Mouse (Mus musculus) right cerebral cortex, postnatal 25 days (tissue): ENCODE measurements at regions not wholly inside any gene's neighbourhood (a gene's known extent, or its start where the extent isn't known, plus 50 kb on each side); places are given as distances from the start of the nearest gene placed in this dataset.
A peak's percentile ranks its signal among the peaks of the same experiment; 100 is the strongest.

ENCODE experiments used
- DNase-seq: peaks from one replicate; pipeline ENCODE4 v3.0.0; 2022

DNA sequence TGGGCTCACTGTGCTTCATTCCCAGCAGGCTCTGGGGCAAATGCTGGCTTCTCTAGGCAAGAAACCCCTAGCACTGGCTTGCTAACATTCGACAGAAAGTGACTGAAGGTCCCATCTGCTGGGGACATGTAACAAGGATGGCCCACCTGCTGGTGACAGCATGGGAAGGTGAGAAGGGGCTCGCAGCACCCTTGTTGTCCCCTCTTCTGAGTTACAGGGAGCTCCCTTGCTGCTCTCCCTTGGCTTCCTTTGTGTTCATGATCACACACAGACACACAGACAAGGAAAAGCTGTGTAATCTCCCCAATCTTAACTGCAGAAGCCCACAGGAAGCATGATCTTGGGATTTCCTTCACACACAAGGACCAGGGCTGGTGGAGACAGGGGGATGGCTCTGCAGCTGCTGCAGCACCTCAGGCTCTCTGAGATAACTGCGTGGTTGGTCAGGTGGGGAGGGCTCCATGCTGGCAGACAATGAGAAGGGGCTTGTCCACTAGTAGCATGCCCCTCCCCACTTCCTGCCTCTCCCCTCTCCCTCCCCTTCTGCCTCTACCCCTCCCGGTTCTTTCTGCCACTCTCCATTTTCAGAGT, 95.3 kb upstream of the Trpm1 start:
- no peak for DNase-seq

DNA sequence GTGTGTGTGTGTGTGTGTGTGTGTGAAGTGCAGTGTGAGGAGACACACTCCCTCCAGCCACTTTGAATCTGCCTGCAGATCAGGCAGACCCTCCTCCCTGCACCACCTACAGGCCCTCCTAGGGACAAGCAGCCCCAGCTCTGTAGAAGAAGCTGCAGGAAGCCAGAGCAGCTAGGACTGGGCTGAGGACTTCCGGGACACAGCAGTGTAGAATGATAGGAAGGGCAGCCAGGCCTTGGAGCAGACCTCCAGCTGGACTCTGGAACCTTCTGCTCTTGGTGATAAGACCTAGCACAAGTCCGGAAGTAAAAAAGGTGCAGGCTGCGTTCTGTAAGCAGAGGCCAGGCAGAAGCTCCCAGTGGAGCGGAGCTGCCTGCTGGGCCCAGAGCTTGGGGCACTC, 95.8 kb upstream of the Trpm1 start:
- DNase-seq, result no peak

GRCm38 (mm10) chr7:64056498-64056897, 97.1 kb upstream of the Trpm1 start:
- no peak for DNase-seq

DNA sequence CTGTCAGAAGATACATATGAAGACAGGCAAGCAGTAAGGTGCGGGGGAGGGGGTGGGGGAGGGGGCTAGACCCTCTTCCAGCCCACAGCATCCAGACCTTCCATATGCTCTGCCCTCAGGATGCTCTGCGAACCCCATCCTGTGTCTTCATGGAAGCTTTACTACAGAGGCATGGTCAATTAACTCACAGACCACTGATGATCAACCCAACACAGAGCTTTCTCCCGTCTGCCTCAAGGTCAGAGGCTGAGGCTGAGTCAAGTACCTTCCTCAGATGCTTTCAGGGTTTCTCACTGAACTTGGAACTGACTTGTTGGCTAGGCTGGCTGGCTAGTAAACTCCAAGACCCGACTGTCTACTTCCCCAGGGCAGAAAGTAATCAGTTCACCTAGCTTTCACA, 98.6 kb upstream of the Trpm1 start:
- no peak for DNase-seq

- no peak for DNase-seq
Observed at GRCm38 (mm10) chr7:64053766-64054165, 99.9 kb upstream of the Trpm1 start.

DNA sequence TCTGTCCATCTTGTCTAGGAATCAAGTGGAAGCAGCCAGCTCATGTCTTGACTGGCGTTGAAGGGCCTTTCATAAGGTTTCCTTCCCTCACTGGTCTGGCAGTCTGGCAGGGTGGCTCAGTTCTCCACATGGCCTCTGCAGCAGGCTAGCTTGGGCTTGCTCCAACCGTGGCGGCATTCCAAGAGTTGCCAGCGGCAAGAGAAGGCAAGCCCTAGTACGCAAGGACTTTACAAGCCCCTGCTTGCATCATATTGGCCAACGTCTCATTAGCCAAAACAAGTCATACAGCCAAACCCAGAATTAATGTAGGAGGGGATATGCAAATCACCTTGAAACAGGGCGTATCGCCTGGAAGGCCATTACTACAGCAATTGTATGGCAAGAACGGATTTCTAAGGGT, 101.2 kb upstream of the Trpm1 start:
- DNase-seq, result no peak

GRCm38 (mm10) chr7:64050826-64051401, 102.7 kb upstream of the Trpm1 start:
- no peak for DNase-seq

- no peak for DNase-seq
Observed at GRCm38 (mm10) chr7:64050246-64050645, 103.4 kb upstream of the Trpm1 start.

DNA sequence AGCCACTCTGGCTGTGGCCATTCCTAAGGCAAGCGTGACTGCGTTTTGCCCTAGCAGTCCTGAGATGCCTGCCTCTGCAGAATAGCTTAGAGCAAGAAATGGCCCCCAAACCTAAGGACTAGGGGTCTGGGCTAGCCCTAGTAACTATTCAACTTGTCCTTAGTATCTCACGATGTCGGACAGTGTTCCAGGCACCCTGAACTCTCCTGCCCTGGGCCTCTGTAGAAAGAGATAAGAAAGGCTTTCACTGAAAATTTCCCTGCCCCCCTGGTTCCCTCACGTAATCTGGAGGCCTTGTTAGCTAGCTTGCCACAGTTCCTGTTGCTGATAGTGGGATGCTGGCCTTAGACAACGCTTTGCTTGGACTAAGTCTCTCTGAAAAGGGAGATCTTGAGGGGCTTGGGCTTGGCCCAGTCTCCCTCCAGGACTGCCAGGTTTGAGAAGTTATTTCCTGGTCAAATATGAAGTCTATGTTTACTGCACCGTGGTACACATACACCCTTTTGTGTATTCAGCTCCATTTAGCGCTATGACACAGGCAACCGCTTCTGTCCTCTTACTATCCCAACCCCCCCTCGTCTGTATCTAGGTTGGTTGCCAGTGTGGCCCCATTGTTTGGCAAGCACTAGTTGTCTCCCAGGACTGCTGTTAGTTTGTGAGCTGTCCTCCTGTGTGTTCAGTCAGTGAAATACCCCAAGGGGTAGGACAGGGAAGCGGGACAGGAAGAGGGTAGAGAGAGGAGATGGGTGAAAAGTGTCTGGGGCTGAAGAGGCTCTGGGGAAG, 104.3 kb upstream of the Trpm1 start:
- no peak for DNase-seq

GRCm38 (mm10) chr7:64048452-64049182, 105.0 kb upstream of the Trpm1 start:
- DNase-seq, result peak; percentile 59

- DNase-seq, result no peak
Observed at GRCm38 (mm10) chr7:64047831-64048230, 105.8 kb upstream of the Trpm1 start.

DNA sequence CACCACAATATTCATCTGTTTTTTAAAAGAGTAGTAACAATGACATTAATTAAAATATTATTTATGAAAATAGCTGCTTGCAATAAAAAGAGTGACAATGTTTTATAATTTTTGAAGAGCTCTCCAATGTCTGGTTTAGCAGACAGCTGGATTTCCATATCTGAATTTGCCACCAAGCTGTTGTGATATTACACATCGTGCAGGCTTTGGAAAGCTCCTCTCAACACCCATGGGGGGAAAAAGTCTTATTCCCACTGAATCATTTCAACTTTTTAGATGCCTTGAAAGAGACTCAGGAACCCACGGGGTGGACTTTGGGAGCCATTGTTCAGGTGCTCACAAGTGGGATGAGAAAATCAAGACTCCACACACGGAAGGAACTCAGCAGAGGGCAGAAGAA, 106.6 kb upstream of the Klf13 start:
- no peak for DNase-seq

GRCm38 (mm10) chr7:64042978-64043377, 104.3 kb upstream of the Klf13 start:
- no peak for DNase-seq

GRCm38 (mm10) chr7:64041303-64041702, 102.6 kb upstream of the Klf13 start:
- DNase-seq, result no peak

DNA sequence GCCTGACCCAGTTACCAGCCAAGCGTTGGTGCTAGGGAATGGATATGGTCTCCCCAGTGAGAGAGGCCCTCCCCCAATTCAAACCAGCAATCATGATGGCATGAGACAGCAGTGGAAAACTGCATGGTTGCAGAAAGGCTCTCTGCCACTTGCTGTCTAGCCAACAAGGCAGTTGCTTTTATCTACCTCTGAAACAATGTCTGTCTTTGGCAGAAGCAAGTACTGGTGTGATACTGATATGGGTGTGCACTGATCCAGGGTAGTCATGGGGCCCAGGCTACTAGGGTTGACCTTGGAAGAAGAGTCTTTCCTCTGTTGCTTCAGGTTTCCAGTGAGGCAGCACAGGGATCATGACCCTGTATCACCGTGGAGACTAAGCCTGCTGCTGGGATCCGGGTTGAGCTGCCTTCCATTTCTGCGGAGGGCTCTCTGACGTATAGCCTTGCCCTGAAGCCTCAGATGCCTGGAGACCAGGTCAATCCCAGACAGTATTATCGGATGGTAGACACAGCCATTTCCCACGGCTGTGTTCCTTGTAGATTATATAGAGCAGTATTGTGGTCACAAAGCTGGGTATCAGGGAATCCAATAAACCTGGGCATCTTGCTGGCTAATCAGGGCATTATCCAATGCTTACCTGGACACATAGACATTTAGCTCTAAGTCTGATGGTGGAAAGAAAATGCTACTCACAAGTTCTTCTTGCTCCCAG, 101.5 kb upstream of the Klf13 start:
- DNase-seq, result no peak

- no peak for DNase-seq
Observed at GRCm38 (mm10) chr7:64037701-64038231, 99.1 kb upstream of the Klf13 start.

- DNase-seq, result no peak
Observed at GRCm38 (mm10) chr7:64036154-64036553, 97.4 kb upstream of the Klf13 start.

DNA sequence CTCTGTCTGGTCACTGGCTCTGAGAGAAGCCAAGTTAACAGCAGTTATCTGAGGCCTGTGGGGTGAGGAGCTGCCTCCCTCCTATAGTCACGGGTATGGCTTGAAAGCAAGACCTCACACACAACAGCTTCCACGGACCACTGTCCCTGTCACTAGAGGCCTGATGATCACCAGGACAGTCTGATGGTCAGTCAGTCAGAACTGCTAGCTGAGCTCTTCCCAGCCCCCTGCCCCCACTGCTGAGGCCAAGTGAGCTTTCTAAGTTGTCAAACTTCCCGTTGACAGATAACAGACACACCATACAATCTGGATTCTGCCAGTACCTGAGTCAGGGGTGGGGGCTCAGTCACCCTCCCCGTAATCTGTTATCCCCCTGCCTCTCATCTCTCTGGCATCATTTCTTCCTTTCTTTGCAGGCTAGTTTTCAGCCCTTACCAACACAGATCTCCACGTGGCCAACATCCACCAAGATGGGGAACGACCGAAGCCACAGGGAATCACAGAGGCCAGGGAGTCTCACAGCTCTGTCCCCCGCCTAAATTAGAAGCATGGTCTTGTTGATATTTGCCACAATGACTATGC, 96.4 kb upstream of the Klf13 start:
- DNase-seq, result no peak

DNA sequence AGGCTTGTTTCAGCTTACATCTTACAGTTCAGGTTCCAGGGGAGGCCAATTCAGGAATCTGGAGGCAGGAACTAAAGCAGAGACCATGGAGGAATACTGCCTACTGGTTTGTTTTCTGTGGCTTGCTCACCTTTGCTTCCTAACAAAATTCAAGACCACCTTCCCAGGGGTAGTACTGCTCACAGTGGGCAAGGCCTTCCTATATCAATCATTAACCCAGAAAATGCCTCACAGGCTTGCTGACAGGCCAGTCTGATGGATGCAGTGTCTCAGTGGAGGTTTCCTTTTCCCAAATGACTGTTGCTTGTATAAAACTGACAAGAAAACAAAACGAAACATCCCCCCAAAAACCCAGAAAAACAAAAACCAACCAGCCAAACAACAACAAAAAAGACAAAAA, 95.8 kb upstream of the Klf13 start:
- no peak for DNase-seq

GRCm38 (mm10) chr7:64033388-64033787, 94.7 kb upstream of the Klf13 start:
- peak; percentile 30 for DNase-seq

DNA sequence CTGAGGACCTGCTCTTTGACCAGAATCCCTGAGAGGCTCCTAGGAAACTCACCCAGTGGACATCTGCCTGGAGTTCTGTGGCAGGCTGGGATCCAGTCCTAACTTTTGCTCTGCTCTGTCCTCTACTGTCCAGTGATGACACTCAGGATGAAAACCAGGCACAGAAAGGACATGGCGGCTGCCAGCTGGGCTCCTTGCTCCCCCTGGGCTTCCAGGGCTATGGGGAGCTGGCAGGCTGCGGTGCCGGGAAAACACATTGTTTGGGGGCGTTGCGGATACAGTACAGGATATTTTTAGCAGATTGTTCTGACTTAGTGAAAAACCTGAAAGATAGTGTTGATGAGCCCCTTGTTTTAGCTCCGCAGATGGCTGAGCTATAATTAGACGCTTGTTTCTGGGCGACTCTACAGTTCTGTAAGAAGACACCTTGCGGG, 94.2 kb upstream of the Klf13 start:
- DNase-seq, result peak; percentile 89

DNA sequence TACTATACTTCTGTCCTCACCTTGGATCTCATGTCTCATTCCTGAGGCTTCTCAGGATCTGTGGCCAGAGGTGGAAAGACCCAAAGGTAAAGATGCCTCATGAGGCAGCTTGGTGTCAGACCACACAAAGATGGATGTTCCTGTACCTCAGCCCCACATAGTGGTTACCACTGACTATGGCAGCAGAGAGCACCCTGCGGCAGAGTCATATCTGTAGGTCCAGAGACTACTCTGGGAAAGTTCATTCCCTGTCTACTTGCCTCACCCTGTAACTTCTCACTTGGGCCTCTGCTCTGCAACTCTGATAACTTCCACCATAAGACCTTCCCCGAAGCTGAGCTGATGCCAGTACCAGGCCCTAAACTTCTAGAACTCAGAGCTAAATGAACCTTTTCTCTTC, 91.9 kb upstream of the Klf13 start:
- DNase-seq, result no peak
